Mouse (Mus musculus) 416B (cell line): Measurements from ENCODE around the gene Arhgef10l.

Experiments used
- DNase-seq: peaks from one replicate; pipeline ENCODE4 v3.0.0; 2011; ENCODE audit warnings: low read depth

Gene Arhgef10l

DNA sequence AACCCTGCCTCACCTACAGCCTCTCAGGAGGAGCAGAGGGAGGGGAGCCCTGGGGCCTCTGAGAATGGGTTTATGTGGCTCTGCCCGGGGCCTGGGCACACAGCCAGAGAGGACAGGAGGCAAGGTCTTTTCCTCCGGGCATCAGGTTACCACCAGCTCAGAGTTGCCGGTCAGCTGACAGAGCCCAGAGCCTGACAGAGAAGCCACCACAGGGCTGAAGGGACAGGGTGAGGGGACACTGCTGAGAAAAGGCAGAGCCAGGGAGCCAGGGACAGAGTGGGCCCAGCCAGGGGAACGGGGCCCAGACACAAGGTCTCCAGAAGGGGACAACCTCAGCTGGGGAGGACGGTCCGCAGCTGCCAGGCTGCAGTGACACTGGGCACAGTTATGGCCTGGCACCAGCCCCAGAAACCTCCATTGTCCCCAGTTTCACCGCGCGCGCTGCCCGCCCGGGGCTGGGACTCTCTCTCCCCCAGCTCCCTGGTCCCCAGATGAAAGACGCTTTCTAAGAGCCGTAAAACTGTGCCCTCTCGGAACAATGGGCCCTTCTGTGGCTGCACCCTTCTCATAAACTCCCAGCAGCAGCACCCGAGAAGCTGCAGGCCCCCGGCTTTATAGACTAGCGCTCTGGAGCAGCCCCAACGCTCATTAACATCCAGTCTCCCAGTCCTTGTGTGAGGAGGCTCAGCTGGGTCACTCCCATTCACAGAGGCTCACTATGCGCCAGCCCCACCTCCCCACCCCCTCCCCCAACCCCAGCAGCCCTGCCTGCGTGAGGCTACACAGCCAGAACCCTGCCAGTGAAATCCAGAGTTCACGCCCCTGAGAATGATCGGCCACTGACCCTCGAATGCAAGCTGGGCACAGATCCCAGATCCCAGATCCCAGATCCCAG lies 7.9 kb downstream of the Arhgef10l start:
- peak; percentile 95 for DNase-seq

DNA sequence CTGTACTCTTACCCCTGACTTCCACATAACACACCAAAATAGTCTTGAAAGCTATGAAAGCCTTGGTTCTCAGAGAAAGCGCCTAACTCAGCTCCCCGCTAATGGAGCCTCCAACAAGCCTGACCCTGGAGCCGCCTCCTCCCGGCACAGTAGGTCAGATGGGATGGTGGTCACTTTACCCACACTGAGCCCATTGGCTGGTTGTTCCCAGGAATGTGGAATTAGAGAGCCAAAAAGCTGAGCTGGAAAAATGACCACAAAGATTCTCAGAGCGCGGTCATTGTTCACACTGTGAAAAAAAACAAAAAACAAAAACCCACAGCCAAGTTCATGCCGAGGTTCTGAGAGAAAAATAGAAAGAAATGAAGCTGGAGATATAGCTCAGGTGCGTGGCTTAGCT lies 9.3 kb downstream of the Arhgef10l start:
- no peak for DNase-seq

DNA sequence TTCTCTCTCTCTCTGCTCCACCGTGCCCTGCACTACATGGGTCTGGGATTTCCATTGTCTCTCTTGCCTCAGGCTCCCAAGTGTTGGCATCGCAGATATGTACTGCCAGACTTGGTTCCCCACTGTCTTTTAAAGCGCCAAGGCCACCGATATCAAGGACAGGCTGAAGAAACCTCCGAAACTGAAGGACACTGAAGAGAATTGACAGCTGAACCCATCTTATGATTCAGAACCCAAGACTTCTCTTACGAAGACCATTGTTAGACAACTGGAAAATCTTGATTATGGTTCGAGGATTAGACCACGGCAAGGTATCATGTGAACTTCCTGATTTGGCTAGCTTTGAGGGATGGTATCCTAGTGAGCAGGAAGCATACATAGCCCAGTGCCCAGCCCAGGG lies 11.0 kb downstream of the Arhgef10l start:
- DNase-seq = peak; percentile 37

DNA sequence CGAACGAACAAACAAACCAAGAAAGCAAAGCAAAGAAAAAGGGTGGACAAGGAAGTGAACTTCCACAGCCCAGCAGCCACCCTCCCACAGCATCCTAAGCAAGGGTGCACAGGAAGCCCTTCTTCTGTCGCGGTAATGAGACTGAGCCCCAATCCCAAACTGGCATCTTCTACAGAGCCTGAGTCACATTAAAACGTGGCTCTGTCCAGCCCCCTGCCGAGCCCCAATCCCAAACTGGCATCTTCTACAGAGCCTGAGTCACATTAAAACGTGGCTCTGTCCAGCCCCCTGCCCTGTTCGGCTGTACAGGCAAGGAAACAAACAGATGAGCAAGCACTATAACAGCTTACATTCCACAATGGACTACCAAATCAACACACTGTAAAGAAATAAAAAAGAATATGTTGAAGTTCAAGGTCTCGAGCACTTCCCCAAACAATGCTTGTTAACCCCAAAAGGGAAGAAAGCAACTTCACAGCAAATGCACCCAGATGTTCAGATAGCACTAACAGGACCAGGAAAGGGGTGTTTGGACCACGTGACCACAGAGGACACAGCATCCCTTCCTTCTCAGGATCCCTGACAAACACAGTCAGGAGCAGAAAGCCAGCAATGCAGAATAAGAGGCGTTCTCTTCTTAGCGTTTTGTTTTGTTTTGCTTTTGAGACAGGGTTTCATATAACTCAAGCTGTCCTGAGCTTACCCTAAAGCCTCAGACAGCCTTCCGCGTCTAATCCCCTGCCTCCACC lies 11.8 kb downstream of the Arhgef10l start:
- DNase-seq = peak; percentile 63

DNA sequence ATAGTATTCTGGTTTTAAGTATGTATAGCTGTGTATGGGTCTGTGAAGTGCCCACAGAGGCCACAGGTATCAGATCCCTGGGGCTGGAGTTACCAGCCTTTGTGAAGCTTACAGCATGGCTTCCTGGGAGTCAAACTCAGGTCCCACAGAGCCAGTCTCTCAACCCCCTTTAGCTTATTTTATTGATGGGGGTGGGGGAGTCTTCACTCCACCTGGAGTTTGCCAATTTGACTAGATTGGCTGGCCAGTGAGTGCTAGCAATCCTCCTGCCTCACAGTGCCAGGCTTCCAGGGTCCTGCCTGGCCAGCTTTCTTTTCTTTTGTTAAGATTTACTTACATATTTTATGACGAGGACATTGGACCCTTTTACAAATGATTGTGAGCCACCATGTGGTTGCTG lies 16.1 kb downstream of the Arhgef10l start:
- no peak for DNase-seq

DNA sequence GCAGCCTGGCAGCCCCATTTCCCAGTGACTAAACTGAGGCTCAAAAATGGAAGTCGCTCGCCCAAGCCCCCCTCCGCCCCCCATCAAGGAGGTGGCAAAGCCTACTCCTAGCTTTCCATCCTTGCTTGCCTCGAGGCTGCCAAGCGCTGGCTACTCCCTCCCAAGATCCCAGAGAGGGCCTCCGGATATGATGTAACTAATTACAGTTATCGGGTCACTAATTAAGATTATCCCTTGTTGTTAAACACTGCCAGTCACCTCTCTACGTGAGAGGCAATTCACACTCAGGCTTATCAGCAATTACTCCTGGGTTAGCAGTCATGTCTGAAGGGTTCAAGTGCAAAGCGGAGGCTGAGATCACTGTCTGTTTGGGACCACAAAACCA lies 16.6 kb downstream of the Arhgef10l start:
- no peak for DNase-seq

DNA sequence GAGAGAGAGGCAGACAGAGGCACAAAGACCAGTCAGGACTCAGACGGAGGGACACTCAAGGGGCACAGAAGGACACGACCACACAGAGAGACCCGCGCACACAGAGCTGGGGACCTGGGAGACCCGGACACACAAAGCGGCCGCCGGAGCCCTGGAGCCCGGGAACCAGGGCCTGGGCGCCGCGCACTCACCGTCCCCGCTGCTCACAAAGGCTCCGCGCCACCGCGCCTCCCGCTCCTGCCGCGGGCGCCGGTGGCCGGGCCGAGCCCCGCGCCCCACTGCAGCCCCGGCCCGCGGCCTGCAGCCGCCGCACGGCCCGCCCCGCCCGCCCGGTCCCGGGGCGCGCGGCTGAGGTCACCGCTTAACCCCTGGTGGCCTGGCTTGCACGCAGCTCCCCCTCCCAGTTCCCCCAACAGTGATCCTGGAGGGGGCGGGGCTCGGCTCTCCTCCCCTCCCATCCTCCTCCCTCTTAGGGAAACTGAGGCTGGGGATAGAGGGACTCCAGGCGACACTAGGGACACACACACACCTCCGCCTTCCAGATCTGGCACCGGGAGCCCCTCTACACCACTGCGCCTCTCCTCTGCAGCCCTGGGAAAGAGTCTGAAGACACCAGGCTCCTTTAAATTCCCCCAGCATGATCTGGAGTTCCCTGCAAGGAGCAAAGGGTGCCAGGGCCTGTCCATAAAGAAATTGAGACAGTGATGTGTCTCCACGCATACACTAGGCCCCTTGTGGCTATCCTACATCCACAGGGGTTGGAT lies 17.2 kb downstream of the Arhgef10l start:
- DNase-seq = no peak

DNA sequence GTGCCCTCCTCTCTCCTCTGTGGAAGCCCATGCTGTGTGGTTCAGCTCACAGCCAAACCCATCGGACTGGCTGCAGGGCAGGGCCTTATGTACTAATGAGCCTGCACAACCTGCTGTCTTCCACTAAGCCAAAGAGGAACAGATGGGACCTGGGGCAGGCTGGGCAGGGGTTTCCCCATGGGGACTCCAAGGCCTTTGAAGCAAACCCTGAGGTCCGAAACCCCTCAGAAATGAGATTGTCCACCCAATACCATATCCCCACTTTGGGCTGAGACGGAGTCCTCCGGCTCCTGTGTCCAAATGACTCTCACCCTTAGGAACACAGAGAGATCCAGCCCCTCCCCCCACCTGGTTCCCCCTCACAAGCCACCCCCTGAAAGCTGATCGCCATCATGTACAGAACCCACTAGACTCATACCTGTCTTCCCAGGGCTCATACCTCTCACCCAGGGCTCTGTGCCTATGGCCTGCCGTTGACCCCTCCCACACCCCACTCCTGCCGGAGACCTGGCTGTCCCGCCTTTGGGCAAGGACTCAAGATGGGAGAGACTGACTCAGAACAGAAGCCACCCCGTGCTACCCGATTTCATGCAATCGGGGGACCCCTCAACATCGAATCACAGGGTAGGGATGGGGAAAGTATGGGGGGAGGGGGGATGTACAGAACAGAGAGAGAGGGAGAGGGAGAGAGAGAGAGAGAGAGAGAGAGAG lies 17.9 kb downstream of the Arhgef10l start:
- DNase-seq = no peak

DNA sequence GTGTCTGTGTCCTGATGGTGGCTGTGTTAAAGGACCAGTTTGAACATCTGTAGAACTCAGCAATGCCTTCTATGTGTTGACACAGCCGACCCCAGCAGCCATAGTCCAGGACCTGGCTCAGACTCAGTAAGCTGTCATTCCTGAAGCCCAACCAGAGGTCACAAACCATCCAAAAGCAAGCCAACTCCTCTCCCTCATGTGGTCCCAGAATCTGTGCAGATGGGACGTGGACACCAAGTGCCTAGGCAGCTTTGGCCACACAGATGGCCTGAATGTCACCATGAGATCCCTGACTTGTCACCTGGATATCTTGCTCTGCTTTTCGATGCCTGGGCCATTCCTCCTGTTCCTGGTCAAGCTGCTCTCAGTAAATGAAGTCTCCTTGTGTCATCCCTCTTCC lies 20.2 kb downstream of the Arhgef10l start:
- no peak for DNase-seq

DNA sequence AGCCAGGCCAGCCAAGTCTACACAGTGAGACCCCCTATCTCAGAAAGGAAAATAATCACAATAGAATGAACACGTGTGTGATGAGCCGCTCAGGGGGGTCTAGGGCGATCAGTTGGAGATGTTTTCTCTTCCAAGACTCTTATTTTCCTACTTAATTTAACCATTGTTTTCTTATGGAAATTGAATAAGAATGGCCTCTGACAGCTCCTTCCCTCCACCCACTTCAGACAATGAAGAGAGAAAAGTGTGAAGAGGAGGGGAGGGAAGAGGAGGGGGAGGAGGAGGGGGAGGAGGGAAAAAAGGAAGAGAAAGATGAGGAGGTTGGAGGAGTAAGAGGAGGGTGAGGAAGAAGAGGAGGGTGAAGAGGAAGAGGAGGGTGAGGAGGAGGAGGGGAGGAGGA lies 21.1 kb downstream of the Arhgef10l start:
- no peak for DNase-seq

DNA sequence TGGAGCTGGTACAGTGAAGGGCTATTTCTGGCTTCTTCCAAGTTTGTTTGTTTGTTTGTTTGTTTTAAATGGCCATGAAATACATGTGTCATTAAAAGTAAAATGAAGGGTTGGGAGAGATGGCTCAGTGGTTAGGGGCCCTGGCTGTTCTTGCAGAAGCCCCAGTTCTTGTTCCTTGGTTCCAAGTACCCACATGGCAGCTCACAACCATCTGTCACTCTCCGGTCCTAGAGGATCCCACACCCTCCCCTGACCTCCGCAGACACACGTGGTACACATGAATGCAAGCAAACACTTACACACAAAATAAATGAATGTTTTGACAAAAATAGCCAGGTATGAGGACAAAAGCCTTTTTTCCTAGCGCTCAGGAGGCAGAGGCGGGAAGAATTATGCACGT lies 21.5 kb downstream of the Arhgef10l start:
- DNase-seq = no peak

DNA sequence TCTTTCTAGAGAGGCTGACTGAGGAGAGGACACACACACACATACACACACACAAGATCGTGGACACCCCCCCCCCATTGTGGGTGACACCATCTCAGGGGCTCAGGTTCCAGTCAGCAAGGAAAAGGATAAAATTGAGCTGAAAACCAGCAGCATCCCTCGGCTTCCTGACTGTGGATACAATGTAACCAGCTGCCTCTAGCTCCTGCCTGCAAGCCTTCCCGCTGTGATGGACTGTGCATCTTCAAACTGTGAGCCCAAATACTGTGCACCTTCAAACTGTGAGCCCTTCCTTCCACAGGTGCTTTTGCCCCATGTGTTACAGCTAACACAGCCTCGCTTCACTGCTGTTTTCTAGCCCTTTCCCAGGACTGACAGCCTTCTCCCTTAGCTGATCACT lies 23.4 kb downstream of the Arhgef10l start:
- no peak for DNase-seq

DNA sequence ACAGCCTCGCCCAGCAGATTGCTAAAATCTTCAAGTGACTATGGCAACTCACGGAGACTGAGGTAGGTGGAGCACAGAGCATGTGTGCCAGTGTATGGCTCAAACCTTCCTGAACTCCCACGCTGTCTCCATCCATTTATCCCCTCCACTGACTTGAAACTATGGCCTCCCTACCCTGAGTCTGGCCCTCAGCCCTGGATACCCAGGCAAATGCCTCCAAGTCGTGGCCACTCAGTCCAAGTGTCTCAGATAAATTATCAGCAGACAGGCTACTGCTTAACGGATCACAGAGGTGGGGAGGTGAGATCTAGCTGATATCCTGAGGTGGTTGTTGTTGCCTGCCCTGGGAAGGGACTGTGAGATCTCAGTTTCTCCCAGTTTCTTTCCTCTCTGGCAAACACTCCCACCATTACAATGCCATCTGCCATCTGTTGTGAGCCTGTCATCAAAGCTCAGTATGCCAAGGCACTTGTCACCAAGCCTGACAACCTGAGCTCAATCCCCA lies 24.3 kb downstream of the Arhgef10l start:
- no peak for DNase-seq

DNA sequence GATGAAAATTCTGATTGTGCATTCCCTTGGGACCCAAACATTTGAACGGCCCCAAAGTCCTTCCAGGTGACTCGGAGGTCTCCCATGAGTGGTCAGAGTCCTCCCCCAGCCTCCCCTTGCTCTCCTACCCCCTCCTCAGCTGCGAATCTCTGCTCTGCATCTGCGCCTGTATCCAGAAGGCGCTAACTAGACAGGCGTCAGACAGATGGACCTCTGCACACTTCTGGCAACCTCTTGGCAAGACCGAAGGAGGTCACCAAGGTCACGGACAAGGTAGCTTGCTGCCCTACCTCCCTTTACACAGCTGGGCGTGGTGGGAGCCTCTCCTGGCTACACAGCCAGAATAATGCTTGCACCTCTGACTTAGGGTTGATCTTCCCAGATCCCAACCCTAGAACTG lies 25.1 kb downstream of the Arhgef10l start:
- no peak for DNase-seq

DNA sequence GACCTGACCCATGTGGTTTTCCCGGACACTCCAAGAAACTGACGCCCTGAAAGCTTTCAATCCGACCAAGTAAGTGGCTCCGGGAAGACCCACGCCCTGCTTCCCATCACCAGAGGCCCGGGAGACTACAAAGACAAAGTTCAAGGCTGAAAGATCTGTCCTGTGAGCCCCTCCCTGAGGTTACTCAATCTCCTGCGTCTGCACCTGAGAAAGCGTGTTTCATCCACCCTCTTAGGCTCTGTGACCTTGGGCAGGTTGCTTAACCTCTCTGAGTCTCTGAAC lies 25.6 kb downstream of the Arhgef10l start:
- no peak for DNase-seq

DNA sequence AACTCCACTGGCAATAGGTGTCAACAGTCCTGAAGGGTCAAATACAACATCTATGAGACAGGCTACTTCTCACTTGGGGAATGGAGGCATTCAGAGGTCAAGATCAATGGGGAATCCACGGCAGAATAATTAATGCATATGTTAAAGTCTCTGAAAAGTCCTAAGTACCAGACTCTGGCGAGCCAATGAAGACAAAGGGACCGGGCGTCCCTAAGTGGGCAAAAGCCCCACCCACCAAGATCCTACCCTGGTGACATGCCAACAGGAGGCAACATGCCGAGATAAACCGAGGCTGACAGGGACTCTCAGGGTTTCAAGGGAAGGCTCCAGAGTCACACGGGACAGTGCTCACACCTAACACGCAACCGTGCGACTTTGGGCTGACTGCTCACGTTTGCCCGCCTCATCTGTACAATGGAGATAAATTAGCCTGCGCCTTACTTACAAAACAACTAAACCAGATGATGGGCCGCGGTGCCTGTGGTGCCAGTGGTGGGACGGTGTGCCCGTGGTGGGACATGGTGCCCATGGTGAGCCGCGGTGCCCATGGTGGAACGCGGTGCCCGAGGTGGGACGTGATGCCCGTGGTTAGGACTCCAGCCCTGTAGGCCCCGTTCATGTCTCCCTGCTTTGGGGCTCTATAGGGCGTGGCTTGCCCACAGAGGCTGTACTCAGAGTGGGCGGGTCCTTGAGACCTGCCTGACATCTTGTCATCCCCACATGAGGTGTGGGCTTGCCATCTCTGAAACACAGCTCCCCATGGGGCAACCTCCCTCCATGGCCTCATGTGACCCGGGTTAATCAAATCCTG lies 26.2 kb downstream of the Arhgef10l start:
- no peak for DNase-seq

DNA sequence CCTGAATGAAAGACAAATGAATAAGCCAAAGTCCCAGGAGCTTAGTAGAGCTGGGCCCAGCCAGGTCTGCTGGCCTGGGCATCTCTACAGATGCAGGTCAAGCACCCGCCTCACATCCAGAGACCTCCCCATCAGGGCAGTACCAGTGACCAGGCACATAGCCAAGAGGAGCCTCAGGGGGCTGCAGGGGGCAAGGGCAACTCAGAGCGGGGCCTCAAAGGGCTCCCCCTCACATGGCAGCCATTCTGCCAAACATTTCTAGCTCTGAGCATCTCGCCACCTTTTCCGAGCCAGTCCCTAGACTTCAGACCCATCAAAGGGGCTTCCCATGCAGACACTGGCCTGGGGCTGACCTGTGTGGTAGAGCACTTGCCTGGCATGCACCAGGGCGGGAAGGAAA lies 27.2 kb downstream of the Arhgef10l start:
- no peak for DNase-seq

DNA sequence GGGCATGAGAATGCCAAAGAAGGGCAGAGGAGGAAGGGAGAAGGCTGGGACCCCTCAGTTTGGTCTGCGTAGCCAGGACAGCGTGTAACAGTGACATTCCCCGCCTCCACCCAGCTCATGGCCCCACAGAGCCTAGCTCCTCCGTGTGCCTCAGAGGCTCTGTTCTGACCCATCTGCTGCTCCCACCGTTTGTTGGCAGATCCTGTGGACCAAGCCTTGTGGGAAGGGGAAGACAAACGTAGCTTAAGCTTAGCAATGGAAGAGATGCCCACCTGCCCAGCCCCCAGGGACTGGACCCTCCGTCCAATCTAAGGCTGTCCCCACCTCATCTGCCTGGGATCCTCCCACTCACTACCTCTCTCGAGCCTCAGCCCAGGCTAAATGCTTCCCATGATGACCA lies 28.5 kb downstream of the Arhgef10l start:
- DNase-seq = no peak

DNA sequence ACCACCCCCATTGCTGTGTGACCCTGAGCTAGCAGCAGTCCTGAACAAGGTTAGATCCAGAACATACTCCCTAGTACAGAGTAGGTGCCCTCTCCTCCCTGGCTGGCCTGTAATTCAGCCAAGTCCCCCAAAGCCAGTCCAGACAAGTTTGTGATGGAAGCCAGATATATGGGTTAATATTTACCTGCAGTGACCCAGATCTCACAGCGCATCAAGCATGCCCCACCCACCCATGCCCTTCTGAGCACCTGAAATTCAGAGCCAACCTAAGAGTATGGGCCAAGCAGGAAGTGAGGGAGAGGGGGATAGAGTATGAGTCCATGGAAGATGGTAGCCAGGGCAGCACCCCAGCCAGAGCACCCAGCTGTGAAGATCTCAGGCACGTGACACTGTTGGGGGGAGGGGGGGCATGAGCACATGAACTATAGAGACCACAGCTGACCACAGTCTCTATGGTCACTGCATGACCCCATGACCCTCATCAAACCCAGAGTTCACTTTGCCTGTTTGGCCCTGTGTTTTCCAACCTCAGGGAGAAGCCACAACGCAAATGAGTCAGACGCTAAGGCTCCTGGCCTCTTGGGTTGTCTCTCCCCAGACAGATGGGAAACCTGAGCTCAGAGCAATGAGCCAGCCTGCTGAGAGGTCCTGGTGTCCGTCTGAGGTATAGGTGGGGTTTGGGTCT lies 29.4 kb downstream of the Arhgef10l start:
- DNase-seq = peak; percentile 84

DNA sequence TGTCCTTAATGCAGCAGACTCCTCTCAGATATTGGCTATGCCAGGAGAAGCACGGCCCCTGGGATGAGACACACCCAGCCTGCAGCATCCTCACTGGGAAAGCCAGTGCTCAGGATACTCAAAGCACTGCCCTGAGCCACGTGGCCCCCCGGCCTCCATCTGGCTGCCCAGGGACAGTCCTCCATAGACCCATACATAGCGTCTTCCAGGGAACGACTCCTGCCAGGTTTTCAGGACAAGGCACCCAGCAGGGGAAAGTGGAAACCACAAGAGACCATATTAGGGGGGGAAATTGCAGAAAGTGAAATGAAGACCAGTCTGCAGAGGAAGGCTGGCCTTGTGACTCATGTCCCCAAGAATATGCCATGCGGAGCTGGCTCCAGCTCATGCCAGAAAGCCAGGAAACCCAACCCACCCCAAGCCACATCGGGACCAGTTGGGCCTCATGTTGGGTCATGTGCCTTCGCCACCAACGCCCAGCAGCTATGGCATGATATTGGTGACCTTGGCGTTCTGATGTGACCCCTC lies 30.9 kb downstream of the Arhgef10l start:
- DNase-seq = peak; percentile 96
